Mouse (Mus musculus) embryo, embryonic 10 days (tissue): ENCODE measurements around the gene Plin2.
A peak's percentile ranks its signal among the peaks of the same experiment; 100 is the strongest.
"Not testable (repeated sequence)": the region's sequence is repeated elsewhere in the genome, so short reads cannot be mapped to it uniquely, and the experiment has no call there.

Source experiments
- DNase-seq: peaks from one replicate; pipeline ENCODE4 v3.0.0-alpha.2; 2015; ENCODE audit warnings: low spot score

Gene Plin2

DNA sequence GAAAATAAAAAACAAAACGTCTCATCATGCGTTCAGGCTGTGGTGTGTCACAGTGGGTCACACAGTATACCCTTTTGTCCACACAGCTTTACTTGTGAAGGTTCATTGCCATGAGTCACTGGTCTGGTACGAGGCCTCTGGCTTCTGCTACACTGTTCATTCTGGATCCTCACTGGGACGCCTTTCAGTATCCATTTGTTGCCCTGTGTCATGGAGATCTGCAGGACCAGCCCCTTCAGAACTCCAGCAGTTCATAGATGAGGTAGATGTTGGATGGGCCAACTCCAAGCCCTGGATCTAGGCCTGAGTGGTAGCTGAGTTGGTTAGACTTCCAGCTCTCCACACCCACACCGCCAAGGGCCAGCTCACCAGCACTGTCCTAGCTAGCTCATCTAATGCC lies 13.9 kb upstream of the Plin2 start:
- DNase-seq, result no peak

DNA sequence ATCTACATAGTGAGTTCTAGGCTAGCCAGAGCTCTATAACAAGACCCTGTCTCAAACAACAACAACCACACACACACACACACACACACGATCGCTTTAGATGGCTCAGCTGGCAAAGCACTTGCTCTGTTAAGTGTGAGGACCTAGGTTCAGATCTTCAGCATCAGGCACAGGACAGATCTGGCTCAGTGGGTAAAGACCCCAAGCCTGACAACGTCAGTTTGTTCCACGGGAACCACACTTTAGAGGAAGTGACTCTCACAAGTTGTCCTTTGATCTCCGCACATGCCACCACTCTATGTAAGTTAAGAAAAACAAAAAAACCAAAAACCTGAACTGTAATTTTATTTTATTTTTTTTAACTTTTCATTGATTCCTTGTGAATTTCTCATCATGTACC lies 13.4 kb upstream of the Plin2 start:
- no peak for DNase-seq

DNA sequence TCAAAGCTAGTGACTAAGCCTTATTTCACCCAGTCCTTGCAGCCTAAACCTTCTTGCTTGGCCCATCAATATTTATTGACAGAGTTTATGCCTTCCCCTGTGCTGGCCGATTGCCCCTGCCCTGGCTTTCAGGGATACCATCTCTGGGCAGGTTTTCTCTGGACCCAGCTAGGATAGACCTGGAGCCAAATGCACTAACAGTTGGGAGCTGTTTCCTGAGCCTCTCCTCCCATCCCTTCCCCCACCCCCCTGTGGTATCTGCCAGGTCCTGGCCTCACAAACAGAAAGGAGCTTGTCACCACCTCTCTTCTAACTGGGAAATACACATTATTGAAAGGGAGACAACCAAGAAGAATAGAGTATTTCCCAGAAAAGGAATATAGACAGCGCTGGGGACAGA lies 12.0 kb upstream of the Plin2 start:
- no peak for DNase-seq

DNA sequence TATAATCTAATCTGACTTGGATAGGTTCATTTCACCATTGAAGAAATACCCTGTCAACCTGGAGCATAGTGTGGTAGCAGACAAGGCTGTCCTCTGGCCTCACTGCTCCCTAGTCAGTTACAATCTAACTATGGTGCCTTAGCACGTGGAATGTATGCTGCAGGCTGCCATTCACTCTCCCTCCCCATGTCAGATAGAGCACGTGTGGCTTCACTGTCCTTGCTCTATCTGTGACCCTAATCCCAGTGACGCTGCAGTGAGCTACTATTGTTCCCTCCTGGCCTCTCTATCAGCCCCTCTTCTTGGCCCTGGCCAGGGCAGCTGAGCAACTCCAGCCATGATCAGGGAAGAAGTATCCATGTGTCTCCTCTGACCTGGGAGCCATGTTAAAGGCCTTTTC lies 11.6 kb upstream of the Plin2 start:
- no peak for DNase-seq

DNA sequence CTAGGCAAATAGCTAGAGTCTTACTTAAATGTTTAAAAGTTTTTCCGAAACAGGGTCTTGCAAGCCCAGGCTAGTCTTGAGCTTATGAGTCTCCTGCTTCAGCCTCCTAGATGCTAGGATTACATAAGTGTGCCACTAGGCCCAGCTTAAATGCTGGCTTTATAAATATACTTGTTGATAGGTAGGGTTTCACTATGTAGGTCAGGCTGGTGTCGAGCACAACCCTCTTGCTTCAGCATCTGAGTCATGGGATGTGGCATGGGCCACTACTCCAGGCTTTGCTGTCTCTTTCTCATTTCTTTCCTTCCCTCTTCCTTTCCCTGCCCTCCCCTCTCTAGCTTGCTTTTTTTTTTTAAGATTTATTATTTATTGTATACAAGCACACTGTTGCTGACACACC lies 9.8 kb upstream of the Plin2 start:
- DNase-seq, result no peak

DNA sequence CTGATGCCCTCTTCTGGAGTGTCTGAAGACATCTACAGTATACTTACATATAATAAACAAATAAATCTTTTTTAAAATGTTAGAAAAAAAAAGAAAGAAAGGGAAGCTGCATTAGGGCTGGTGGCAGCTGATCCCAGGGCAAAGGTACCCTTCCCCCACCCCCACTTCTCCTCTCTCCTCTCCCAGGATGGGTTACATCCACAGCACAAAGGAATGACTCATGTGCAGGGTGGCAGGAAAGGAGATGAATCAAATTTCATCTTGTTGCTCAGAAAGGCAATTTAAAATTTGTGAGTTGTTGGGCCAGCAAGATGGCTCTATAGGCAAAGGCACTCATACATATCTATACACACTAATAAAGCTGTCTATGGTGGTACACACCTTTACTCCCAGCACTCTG lies 6.9 kb upstream of the Plin2 start:
- no peak for DNase-seq

DNA sequence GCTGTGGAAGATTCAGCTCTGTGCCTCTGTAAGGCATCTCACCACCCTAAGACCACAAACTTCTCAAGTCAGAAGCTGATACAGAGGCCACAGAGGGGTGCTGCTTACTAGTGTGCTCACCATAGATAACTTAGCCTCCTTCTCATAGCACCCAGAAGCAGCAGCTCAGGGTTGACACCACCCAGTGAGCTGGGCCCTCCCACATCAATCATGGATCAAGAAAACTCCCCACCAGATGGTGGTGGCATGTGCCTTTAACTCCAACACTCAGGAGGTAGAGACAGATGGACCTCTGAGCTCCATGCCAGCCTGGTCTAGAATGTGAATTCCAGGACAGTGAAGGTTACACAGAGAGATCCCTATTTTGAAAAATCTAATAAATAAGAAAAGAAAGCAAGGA lies 4.9 kb upstream of the Plin2 start:
- DNase-seq, result not testable (repeated sequence)

DNA sequence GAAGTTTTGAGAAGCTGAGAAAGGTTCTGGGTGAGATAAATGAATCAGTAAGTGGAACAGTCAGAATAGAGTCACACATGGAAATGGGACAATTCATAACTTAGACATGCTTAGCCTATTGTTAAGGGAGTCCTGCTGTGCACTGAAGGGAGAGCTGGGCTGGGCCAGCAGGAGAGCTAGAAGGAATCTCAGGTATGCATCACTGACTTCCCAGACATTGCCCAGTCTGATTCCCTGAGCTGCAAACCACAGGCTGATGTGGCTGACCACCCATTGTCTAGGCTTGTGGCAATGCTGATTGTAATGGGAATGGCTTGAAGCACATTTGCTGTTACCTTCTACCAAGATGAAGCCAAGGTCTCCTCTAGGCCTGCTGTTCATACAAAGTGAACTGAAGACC lies 4.3 kb upstream of the Plin2 start:
- not testable (repeated sequence) for DNase-seq

DNA sequence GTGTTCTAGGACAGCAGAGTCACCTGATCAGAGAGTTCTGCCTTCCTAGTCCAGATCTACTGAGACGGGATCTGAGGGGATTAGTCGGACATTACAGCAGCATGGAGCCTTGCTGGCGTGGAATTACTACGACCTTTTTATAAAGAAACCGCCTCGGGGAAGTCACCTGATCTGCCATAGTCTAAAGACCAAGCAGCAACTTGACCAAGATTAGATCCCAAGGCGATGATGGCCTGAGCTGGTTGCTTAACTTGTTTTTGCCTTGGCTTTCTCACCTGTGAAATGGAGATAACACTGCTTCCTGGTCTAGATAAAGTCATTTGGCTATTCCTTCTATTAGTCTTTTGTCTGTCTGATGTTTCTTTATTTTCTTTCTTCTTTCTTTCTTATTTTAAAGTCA lies 2.6 kb upstream of the Plin2 start:
- no peak for DNase-seq

DNA sequence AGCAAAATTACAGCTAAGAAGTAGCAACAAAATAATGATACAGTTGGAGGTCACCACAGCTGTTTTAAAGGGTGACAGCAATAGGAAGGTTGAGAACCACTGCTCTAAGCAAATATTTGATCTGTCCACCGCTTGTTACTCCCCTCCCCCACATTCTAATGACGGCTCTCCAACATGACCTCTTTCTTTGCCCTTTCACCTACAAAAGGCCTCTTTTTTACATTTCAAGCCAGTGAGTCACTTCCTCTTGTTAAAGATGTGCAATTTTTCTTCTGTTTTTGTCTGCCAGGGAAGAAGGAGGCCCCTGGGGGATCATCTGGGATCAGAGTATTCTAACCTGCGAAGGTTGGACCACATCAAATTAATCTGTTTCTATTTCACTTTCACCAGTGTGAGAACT lies 1.9 kb upstream of the Plin2 start:
- DNase-seq, result peak; percentile 41

DNA sequence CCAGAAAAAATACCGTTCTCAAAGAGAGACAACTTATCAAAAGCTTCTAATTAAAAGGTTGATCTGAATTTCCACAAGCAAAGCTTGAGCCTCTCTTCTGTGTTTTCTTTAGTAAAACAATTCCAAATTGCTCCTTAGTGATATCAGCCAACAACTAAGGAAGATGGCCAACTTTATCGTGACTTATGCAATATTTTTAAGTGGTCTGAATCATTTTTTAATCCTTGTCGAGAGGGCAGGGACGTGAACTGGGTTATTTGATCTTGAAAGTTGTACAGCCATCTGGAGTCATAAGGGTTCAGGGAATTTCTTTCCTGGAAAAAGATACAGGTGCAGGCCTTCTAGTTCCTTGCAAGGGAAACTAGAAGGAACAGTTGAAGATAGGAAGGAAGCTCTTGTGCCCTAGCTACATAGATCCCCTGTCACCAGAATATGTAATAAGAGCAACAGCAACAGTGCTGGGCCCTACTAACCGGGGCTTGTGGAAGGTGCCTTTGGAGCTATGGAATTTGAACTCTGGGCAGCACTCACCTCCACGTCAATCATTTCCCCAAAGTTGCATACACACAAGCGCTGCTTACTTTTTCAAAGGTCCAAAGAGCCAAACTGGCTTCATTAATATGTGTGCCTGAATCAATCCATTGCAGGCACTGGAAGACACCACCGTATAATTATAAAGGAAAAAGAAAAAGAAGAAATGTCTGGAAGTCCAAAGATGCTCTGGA lies 884 bp upstream of the Plin2 start:
- no peak for DNase-seq

DNA sequence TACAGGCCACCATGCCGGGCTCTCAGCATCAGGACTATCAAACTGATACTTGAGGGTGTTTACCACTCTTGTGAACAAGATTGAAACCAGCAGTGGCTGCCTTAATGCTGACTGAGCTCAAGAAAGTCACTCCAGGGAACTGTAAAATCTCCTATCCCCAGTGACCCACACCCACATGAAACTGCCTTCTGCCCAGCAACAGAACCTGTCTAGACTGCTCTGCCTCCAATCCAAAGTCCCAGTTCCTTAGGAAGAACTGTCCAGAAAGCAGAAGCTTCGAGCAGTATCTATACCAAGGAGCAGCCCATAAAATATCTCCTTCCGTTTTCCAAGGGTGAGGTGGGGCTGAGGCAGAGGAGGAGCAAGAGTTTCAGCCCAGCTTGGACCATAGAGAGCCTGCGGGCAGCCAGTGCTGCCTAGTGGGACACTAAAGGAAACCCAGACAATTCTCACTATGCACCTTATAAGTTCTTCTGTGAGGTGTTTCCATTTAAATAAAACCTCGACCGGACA lies 563 bp downstream of the Plin2 start:
- not testable (repeated sequence) for DNase-seq

DNA sequence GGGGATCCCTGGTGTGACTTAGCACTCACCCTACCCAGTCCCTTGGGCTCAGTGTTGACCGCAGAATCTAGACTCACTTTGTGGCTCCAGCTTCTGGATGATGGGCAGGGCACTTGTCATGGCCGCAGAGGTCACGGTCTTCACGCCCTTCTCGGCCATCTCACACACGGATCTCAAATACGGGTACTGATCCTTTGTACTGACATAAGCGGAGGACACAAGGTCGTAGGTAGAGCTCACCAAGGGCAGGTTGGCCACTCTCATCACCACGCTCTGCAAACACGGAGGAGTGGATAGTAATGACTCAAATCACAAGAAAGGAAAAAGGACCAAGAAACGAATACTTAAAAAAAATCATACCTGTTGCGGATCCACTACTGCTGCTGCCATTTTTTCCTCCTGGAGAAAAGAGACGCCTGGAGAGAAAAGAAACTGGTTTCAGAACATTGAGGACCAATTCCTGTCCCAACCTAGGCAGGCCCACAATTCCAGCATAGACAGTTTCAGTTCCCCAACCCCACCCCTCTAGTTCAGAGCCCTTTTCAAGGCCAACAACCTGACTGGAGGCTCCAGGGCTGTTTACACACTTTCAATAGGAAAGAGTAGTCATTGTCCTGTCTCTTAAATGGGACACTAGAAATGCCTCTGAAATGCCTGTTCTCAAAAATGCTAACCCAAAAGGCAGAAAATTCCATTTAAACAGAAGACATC lies 1.4 kb downstream of the Plin2 start:
- DNase-seq, result no peak

DNA sequence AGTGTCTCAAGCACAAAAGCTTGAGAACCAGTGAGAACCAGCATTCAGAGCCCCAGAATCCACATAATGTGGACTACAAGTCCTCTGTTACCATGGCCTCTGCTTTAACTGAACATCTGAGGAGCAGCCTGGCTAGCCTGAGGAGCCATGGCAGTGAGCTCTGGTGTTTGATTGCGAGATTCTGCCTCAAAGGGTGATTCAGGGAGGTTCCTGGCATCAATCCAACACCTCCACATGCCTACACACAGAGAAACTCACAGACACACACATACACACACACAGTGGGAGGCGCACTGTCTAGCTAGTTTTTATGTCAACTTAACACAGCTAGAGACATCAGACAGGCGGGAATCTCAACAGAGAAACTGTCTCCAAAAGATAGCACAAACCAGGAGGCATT lies 4.3 kb downstream of the Plin2 start:
- DNase-seq, result no peak

DNA sequence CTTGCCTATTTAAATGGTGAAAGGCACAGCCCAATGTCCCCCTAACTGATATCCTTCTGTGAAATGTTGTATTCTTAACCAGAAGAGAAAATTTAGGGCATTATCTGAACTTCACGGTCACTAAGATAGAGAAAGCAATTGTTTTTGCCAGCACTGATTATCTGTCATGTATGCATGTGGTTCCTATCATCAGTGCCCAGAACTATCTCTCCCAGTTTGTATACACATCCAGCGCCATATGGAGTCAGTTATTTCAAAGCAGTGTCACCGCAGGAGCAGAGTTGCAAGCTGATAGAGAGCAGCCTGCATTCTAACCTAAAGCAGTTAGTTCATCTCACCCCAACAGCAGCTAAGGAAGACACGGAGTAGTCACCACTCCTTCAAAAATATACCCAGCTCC lies 5.9 kb downstream of the Plin2 start:
- peak; percentile 55 for DNase-seq

DNA sequence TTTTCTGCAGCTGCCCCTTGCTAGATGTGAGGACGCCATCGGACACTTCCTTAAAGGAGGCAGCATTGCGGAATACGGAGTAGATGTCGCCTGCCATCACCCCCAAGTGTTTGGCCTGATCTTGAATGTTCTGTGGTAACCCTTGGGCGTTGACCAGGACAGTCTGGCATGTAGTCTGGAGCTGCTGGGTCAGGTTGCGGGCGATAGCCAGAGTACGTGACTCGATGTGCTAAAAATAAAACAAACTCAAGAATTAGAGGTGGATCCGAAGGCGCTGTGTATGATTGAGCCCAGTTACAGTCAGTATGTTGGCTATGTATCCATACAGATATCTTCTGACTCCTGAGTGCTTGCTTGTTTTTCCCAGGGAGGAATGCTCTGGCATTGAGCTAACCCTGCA lies 12.7 kb downstream of the Plin2 start:
- DNase-seq, result no peak

DNA sequence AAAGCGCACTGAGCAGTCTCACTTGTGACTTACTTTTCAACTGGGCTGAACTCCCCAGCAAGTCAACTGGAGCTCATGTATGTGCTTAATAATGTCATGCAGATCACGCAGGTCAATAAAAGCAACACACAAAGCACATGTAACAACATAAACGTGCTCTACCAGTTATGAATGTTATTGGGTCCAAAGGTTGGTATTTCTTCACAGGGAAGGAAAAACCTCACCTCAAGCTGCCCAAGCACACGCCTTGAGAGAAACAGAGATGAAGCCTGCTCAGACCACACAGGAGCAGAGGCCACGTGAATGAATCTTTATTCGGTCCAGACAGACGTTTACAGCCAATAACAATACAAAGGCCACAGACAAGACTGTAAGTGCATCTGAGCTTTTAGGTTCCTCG lies 13.4 kb downstream of the Plin2 start:
- DNase-seq, result not testable (repeated sequence)

DNA sequence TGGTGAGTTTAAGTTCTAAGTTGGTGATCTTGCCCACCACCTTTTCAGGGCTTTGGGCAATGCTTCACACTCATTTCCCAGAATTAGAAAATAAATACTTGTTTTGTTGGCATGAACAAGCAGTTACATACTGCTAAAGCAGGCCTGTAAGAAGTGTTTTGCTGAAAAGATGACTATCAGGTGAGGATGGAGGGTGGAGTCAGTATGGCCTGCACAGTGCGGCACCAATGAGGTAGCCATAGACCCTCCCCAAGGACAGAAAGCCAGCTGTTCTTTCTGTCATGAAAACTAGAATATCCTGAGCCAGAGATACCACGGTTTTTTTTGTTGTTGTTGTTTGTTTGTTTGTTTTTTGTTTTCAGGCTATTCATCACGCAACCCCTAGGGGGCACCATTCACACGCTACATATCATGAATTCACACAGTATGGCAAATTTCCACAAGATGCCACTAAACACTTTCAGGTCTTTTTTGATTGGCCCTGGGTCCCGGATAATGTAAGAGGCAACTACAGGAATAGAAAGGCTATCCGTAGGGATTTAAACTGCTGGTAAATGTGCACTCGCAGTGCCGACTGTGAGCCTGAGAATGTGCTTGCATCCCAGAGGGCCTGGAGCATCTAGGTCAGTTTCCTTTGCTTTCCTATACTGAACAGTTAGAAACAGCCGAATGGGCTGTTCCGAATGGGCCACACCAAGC lies 18.0 kb downstream of the Plin2 start:
- no peak for DNase-seq

DNA sequence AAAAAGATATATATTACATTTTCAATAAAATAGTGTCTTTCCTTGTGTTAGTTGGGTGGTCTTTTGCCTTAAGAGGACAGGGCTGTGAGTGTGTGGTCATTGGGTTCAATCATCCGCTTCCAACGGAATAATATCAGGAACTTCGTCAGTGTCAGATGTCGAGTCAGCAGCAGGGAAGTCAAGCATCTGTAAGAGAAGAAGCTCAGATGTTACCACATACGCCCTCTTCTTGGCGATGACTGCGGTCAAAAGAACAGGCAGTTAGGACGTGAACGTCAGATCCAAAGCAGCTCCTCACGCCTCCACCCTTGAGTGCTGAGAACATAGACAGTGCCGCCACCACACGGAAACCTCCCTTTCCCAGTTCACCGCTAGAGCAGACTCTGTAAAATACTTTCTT lies 21.5 kb downstream of the Plin2 start:
- not testable (repeated sequence) for DNase-seq

DNA sequence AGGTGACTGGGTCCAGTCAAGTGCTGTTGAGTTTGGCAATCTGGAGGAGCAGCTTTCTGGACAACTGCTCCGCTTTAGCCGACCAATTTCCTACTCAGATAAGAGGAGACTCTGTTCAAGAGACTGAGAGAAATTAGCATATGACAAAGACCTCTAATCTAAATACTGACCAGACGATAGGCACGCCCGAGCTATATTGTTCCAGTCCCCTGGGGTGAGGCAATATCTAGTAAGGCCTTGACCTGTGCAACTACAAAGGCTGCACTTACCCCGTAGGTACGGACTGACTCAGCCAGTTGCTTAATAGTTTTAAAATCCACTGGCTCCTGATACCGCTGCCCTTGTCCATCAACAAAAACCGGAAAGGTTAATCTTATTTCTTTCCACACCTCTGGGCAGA lies 32.3 kb downstream of the Plin2 start:
- DNase-seq, result not testable (repeated sequence)

DNA sequence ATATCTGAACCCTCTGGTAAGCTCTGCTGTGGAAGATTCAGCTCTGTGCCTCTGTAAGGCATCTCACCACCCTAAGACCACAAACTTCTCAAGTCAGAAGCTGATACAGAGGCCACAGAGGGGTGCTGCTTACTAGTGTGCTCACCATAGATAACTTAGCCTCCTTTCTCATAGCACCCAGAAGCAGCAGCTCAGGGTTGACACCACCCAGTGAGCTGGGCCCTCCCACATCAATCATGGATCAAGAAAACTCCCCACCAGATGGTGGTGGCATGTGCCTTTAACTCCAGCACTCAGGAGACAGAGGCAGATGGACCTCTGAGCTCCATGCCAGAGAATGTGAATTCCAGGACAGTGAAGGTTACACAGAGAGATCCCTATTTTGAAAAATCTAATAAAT lies 35.0 kb downstream of the Plin2 start:
- DNase-seq, result not testable (repeated sequence)

DNA sequence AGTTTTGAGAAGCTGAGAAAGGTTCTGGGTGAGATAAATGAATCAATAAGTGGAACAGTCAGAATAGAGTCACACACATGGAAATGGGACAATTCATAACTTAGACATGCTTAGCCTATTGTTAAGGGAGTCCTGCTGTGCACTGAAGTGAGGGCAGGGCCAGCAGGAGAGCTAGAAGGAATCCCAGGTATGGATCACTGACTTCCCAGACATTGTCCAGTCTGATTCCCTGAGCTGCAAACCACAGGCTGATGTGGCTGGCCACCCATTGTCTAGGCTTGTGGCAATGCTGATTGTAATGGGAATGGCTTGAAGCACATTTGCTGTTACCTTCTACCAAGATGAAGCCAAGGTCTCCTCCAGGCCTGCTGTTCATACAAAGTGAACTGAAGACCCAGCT lies 35.5 kb downstream of the Plin2 start:
- DNase-seq, result not testable (repeated sequence)

DNA sequence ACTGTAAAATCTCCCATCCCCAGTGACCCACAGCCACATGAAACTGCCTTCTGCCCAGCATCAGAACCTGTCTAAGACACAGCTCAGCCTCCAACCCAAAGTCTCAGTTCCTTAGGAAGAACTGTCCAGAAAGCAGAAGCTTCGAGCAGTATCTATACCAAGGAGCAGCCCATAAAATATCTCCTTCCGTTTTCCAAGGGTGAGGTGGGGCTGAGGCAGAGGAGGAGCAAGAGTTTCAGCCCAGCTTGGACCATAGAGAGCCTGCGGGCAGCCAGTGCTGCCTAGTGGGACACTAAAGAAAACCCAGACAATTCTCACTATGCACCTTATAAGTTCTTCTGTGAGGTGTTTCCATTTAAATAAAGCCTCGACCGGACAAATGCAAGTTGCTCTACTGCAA lies 37.3 kb downstream of the Plin2 start:
- not testable (repeated sequence) for DNase-seq
